Mouse (Mus musculus): ENCODE data around the gene Numbl. TPM values are rescaled to one million over a fixed set of nuclear protein-coding genes. Genes with fewer than 3 reads are reported as not detected.

Numbl gene
- polyA plus RNA-seq, 1 experiment from 2014 or later: 25.3 TPM

- Histone ChIP-seq H3K27me3 (no peaks in the 10 kb centered on the region), H3K4me3 (replicated peaks) (no peak overlapping the region), H3K9ac (replicated peaks) (no peak overlapping the region), H3K27ac (no peak overlapping the region), H3K9me3 (peaks cover 12% of the 10 kb centered on the region; the same call in 1 of the 2 replicates), H3K4me2 (no peak overlapping the region), H3K36me3 (no peaks in the 10 kb centered on the region), H3K4me1 (replicated peaks) (no peaks in the 10 kb centered on the region)
- no peak for ATAC-seq (ENCODE audit: insufficient number of reproducible peaks, insufficient read depth, low FRiP score, low TSS enrichment, low read depth)
- 91% methylated on average over 4 of the region's 4 CpGs for WGBS
Observed at GRCm38 (mm10) chr7:27296518-27296917, 38.3 kb downstream of the Numbl start.

GRCm38 (mm10) chr7:27298033-27298610, 39.9 kb downstream of the Numbl start:
- H3K4me3 ChIP-seq (replicated peaks): no peak overlapping the region
- no peak overlapping the region for H3K9ac ChIP-seq (replicated peaks)
- H3K27me3 ChIP-seq: peaks cover 5% of the 10 kb centered on the region
- no peaks in the 10 kb centered on the region for H3K4me1 ChIP-seq (replicated peaks)
- 83% methylated on average over 16 of the region's 16 CpGs for WGBS
- no peak overlapping the region for H3K27ac ChIP-seq
- H3K36me3 ChIP-seq: no peaks in the 10 kb centered on the region
- no peak overlapping the region for H3K4me2 ChIP-seq
- ATAC-seq (ENCODE audit: insufficient number of reproducible peaks, insufficient read depth, low FRiP score, low TSS enrichment, low read depth): no peak
- H3K9me3 ChIP-seq: peaks cover 12% of the 10 kb centered on the region; the same call in 1 of the 2 replicates

GRCm38 (mm10) chr7:27298816-27299215, 40.6 kb downstream of the Numbl start:
- Histone ChIP-seq H3K9me3 (peaks cover 6% of the 10 kb centered on the region; the same call in 1 of the 2 replicates), H3K4me2 (no peak overlapping the region)
- no peak for ATAC-seq (ENCODE audit: insufficient number of reproducible peaks, insufficient read depth, low FRiP score, low TSS enrichment, low read depth)

GRCm38 (mm10) chr7:27300351-27300750, 42.1 kb downstream of the Numbl start:
- H3K9me3 ChIP-seq: 0 out of 2 replicates have a peak, but pooled peaks cover 5% of the 10 kb centered on the region
- peaks cover 16% of the 10 kb centered on the region for H3K27me3 ChIP-seq
- no peak overlapping the region for H3K27ac ChIP-seq
- ATAC-seq (ENCODE audit: insufficient number of reproducible peaks, insufficient read depth, low FRiP score, low TSS enrichment, low read depth): no peak
- H3K4me1 ChIP-seq (replicated peaks): no peaks in the 10 kb centered on the region
- no peak overlapping the region for H3K9ac ChIP-seq (replicated peaks)
- 86% methylated on average over 4 of the region's 4 CpGs for WGBS
- H3K4me2 ChIP-seq: no peak overlapping the region
- no peak overlapping the region for H3K4me3 ChIP-seq (replicated peaks)
- H3K36me3 ChIP-seq: no peaks in the 10 kb centered on the region

More at GRCm38 (mm10) chr7:27298816-27299215, 40.6 kb downstream of the Numbl start:
- Histone ChIP-seq H3K27me3 (peaks cover 7% of the 10 kb centered on the region), H3K4me1 (replicated peaks) (no peaks in the 10 kb centered on the region), H3K27ac (no peak overlapping the region), H3K9ac (replicated peaks) (no peak overlapping the region), H3K36me3 (no peaks in the 10 kb centered on the region), H3K4me3 (replicated peaks) (no peak overlapping the region)
- WGBS: 88% methylated on average over 6 of the region's 6 CpGs

GRCm38 (mm10) chr7:27300801-27301200, 42.6 kb downstream of the Numbl start:
- H3K4me1 ChIP-seq (replicated peaks): no peaks in the 10 kb centered on the region
- ATAC-seq (ENCODE audit: insufficient number of reproducible peaks, insufficient read depth, low FRiP score, low TSS enrichment, low read depth): no peak
- H3K9me3 ChIP-seq: 0 out of 2 replicates have a peak, but pooled peaks cover 5% of the 10 kb centered on the region
- 85% methylated on average over 5 of the region's 5 CpGs for WGBS
- no peak overlapping the region for H3K4me2 ChIP-seq
- H3K9ac ChIP-seq (replicated peaks): no peak overlapping the region
- peaks cover 20% of the 10 kb centered on the region for H3K27me3 ChIP-seq
- H3K4me3 ChIP-seq (replicated peaks): no peak overlapping the region
- no peak overlapping the region for H3K27ac ChIP-seq
- H3K36me3 ChIP-seq: no peaks in the 10 kb centered on the region

GRCm38 (mm10) chr7:27302172-27302571, 43.9 kb downstream of the Numbl start:
- H3K9me3 ChIP-seq: 0 out of 2 replicates have a peak, but pooled peaks cover 5% of the 10 kb centered on the region
- H3K4me1 ChIP-seq (replicated peaks): no peaks in the 10 kb centered on the region
- no peak overlapping the region for H3K4me2 ChIP-seq
- ATAC-seq (ENCODE audit: insufficient number of reproducible peaks, insufficient read depth, low FRiP score, low TSS enrichment, low read depth): no peak
- no peak overlapping the region for H3K27ac ChIP-seq
- H3K36me3 ChIP-seq: no peaks in the 10 kb centered on the region
- no peak overlapping the region for H3K4me3 ChIP-seq (replicated peaks)
- WGBS: 10% methylated on average over 11 of the region's 11 CpGs
- H3K27me3 ChIP-seq: peaks cover 20% of the 10 kb centered on the region
- no peak overlapping the region for H3K9ac ChIP-seq (replicated peaks)

GRCm38 (mm10) chr7:27305091-27305730, 47.0 kb downstream of the Numbl start:
- Histone ChIP-seq H3K36me3 (no peaks in the 10 kb centered on the region), H3K27ac (no peak overlapping the region), H3K9ac (replicated peaks) (no peak overlapping the region), H3K4me1 (replicated peaks) (peaks cover 11% of the 10 kb centered on the region; the same call in 1 of the 2 replicates), H3K4me3 (replicated peaks) (no peak overlapping the region), H3K4me2 (no peak overlapping the region), H3K9me3 (no peaks in the 10 kb centered on the region), H3K27me3 (peaks cover 31% of the 10 kb centered on the region)
- WGBS: 86% methylated on average over 17 of the region's 17 CpGs
- ATAC-seq (ENCODE audit: insufficient number of reproducible peaks, insufficient read depth, low FRiP score, low TSS enrichment, low read depth): no peak

GRCm38 (mm10) chr7:27306161-27307160, 48.2 kb downstream of the Numbl start:
- no peaks in the 10 kb centered on the region for H3K36me3 ChIP-seq
- H3K27ac ChIP-seq: no peak overlapping the region
- peaks cover 42% of the 10 kb centered on the region for H3K27me3 ChIP-seq
- no peak overlapping the region for H3K4me3 ChIP-seq (replicated peaks)
- H3K4me2 ChIP-seq: no peak overlapping the region
- H3K9me3 ChIP-seq: no peaks in the 10 kb centered on the region
- ATAC-seq (ENCODE audit: insufficient number of reproducible peaks, insufficient read depth, low FRiP score, low TSS enrichment, low read depth): no peak
- peaks cover 16% of the 10 kb centered on the region for H3K4me1 ChIP-seq (replicated peaks)
- H3K9ac ChIP-seq (replicated peaks): no peak overlapping the region
- 76% methylated on average over 24 of the region's 24 CpGs for WGBS

- H3K4me2 ChIP-seq: no peak overlapping the region
- no peak for ATAC-seq (ENCODE audit: insufficient number of reproducible peaks, insufficient read depth, low FRiP score, low TSS enrichment, low read depth)
- no peak overlapping the region for H3K9ac ChIP-seq (replicated peaks)
- peaks cover 16% of the 10 kb centered on the region for H3K4me1 ChIP-seq (replicated peaks)
- H3K4me3 ChIP-seq (replicated peaks): no peak overlapping the region
- peaks cover 44% of the 10 kb centered on the region for H3K27me3 ChIP-seq
- H3K27ac ChIP-seq: no peak overlapping the region
- WGBS: 68% methylated on average over 9 of the region's 9 CpGs
- no peaks in the 10 kb centered on the region for H3K9me3 ChIP-seq
- no peaks in the 10 kb centered on the region for H3K36me3 ChIP-seq
Observed at GRCm38 (mm10) chr7:27307551-27307950, 49.3 kb downstream of the Numbl start.

- WGBS: 9% methylated on average over 28 of the region's 28 CpGs
Observed at GRCm38 (mm10) chr7:27308821-27309549, 50.8 kb downstream of the Numbl start.

More at GRCm38 (mm10) chr7:27308821-27309549, 50.8 kb downstream of the Numbl start:
- no peak overlapping the region for H3K27ac ChIP-seq
- peaks cover 11% of the 10 kb centered on the region for H3K9me3 ChIP-seq
- peak overlapping the region; percentile 29 for H3K4me3 ChIP-seq (replicated peaks)
- H3K27me3 ChIP-seq: peaks cover 38% of the 10 kb centered on the region
- 0 out of 2 replicates have a peak, but pooled peaks have one; percentile 11 for ATAC-seq (ENCODE audit: insufficient number of reproducible peaks, insufficient read depth, low FRiP score, low TSS enrichment, low read depth)
- peak overlapping the region; percentile 59 for H3K4me2 ChIP-seq
- peaks cover 16% of the 10 kb centered on the region for H3K4me1 ChIP-seq (replicated peaks)
- peaks cover 5% of the 10 kb centered on the region; the same call in 1 of the 2 replicates for H3K36me3 ChIP-seq
- H3K9ac ChIP-seq (replicated peaks): 0 out of 2 replicates have a peak overlapping the region, but pooled peaks have one; percentile 27

Measured in limb, embryonic 12.5 days (tissue).